Mouse (Mus musculus) limb, embryonic 14.5 days (tissue): ENCODE measurements around the gene Cldn14. TPM values are rescaled to one million over a fixed set of nuclear protein-coding genes. Genes with fewer than 3 reads are reported as not detected.

Source experiments
- ATAC-seq: fragments of 200-750 bp; cut with Nextera tagmentation; 2 replicates; pipeline ENCODE4 v1.8.0; 2017; ENCODE audit warnings: low read depth, moderate number of reproducible peaks, moderate TSS enrichment; ENCODE audit not compliant: low FRiP score
- DNase-seq: peaks from one replicate; pipeline ENCODE4 v3.0.0-alpha.2; 2015; ENCODE audit warnings: low spot score
- H3K27ac ChIP-seq: fragments of 300-500 bp; sonication (generic); replicated peaks from 2 replicates; pipeline ENCODE4 v1.5.1; 2014; ENCODE audit warnings: low read depth, mild to moderate bottlenecking, low read length, moderate library complexity, mixed read lengths
- H3K27me3 ChIP-seq: fragments of 300-500 bp; sonication (generic); 2 replicates; pipeline ENCODE4 v1.6.1; 2014; ENCODE audit warnings: low read length, mixed read lengths; ENCODE audit not compliant: control insufficient read depth, insufficient read depth
- H3K36me3 ChIP-seq: fragments of 300-500 bp; sonication (generic); 2 replicates; pipeline ENCODE4 v1.6.1; 2014; ENCODE audit warnings: mild to moderate bottlenecking, low read length, moderate library complexity, mixed read lengths; ENCODE audit not compliant: control insufficient read depth, insufficient read depth
- H3K4me1 ChIP-seq: fragments of 300-500 bp; sonication (generic); 2 replicates; pipeline ENCODE4 v1.6.1; 2014; ENCODE audit warnings: antibody characterized with exemption, low read length, mixed read lengths; ENCODE audit not compliant: control insufficient read depth, insufficient read depth
- H3K4me2 ChIP-seq: fragments of 300-500 bp; sonication (generic); replicated peaks from 2 replicates; pipeline ENCODE4 v1.6.1; 2014; ENCODE audit warnings: low read depth, mild to moderate bottlenecking, low read length, moderate library complexity; ENCODE audit not compliant: severe bottlenecking
- H3K4me3 ChIP-seq: fragments of 300-500 bp; sonication (generic); replicated peaks from 2 replicates; pipeline ENCODE4 v1.5.1; 2014; ENCODE audit warnings: low read length
- H3K9ac ChIP-seq: fragments of 300-500 bp; sonication (generic); 2 replicates; pipeline ENCODE4 v1.6.1; 2014; ENCODE audit warnings: mild to moderate bottlenecking, low read depth, low read length, moderate library complexity; ENCODE audit not compliant: severe bottlenecking
- H3K9me3 ChIP-seq: fragments of 300-500 bp; sonication (generic); 2 replicates; pipeline ENCODE4 v1.6.1; 2016; ENCODE audit warnings: low read length; ENCODE audit not compliant: control insufficient read depth
- POLR2A ChIP-seq: fragments of 200-500 bp; IDR thresholded peaks from 2 replicates; pipeline ENCODE4 v1.8.0; 2012; ENCODE audit warnings: inconsistent platforms, mild to moderate bottlenecking, moderate library complexity, borderline replicate concordance; ENCODE audit not compliant: insufficient read depth, insufficient read length; ENCODE audit errors: extremely low read depth
- WGBS: fragments of 180-500 bp; shearing (Covaris S2); extraction: QIAGEN DNeasy Blood & Tissue Kit; methylation state at CpG from one replicate; pipeline ENCODE4 v1.1.7; 2014; 5-methylcytosine and 5-hydroxymethylcytosine counted together
- polyA plus RNA-seq, 2 experiments: library from polyadenylated mRNA; depleted of rRNA in 1 of 2; stranded (reverse) in 1 of 2; unstranded in 1 of 2; fragments of >200 nt; fragmentation: Nextera tagmentation in 1 of 2; extraction: Ambion mirVana in 1 of 2; gene quantifications; 2 replicates each; pipeline versions ENCODE4 v1.2.1 to v1.2.3; 2012 to 2014

Gene Cldn14
- polyA plus RNA-seq, 2 experiments, result not detected

GRCm38 (mm10) chr16:93977587-93977986 is 31.1 kb downstream of the Cldn14 start:
- WGBS, result 89% methylated on average over 6 of the region's 6 CpGs
- no peak overlapping the region for H3K27ac ChIP-seq
- ATAC-seq (no peak), DNase-seq (no peak)
- TF ChIP-seq POLR2A, result no peak
- no peak overlapping the region for H3K9ac ChIP-seq
- peaks cover 9% of the 10 kb centered on the region; the same call in 1 of the 2 replicates for H3K4me1 ChIP-seq
- H3K4me2 ChIP-seq, result no peak overlapping the region
- no peaks in the 10 kb centered on the region for H3K9me3 ChIP-seq
- H3K4me3 ChIP-seq, result no peak overlapping the region
- H3K27me3 ChIP-seq, result no peaks in the 10 kb centered on the region
- H3K36me3 ChIP-seq, result no peaks in the 10 kb centered on the region

- Histone ChIP-seq H3K4me2 (no peak overlapping the region), H3K36me3 (no peaks in the 10 kb centered on the region), H3K9me3 (no peaks in the 10 kb centered on the region), H3K9ac (no peak overlapping the region), H3K4me3 (no peak overlapping the region), H3K27me3 (no peaks in the 10 kb centered on the region), H3K4me1 (peaks cover 9% of the 10 kb centered on the region; the same call in 1 of the 2 replicates), H3K27ac (no peak overlapping the region)
- no peak for TF ChIP-seq POLR2A
- ATAC-seq (no peak), DNase-seq (no peak)
- WGBS, result 45% methylated on average over 3 of the region's 3 CpGs
These were observed 31.7 kb downstream of the Cldn14 start for GRCm38 (mm10) chr16:93976907-93977306.

- ATAC-seq, result no peak
- Histone ChIP-seq H3K9me3 (no peaks in the 10 kb centered on the region), H3K36me3 (no peaks in the 10 kb centered on the region), H3K9ac (no peak overlapping the region), H3K4me3 (no peak overlapping the region), H3K4me1 (no peaks in the 10 kb centered on the region), H3K27me3 (no peaks in the 10 kb centered on the region), H3K27ac (no peak overlapping the region), H3K4me2 (no peak overlapping the region)
- TF ChIP-seq POLR2A, result no peak
- DNase-seq, result no peak
- WGBS, result 83% methylated on average over 12 of the region's 12 CpGs
These were observed 33.2 kb downstream of the Cldn14 start for GRCm38 (mm10) chr16:93975430-93975829.

GRCm38 (mm10) chr16:93974278-93974677 is 34.4 kb downstream of the Cldn14 start:
- Histone ChIP-seq H3K9ac (no peak overlapping the region), H3K4me1 (no peaks in the 10 kb centered on the region), H3K4me2 (peak overlapping the region; percentile 41; the same call in 1 of the 2 replicates), H3K9me3 (no peaks in the 10 kb centered on the region), H3K4me3 (no peak overlapping the region), H3K36me3 (no peaks in the 10 kb centered on the region), H3K27me3 (no peaks in the 10 kb centered on the region), H3K27ac (no peak overlapping the region)
- WGBS, result 64% methylated on average over 8 of the region's 8 CpGs
- no peak for TF ChIP-seq POLR2A
- DNase-seq, result no peak
- ATAC-seq, result no peak

GRCm38 (mm10) chr16:93973554-93973953 is 35.1 kb downstream of the Cldn14 start:
- Histone ChIP-seq H3K4me2 (peak overlapping the region; percentile 41), H3K9ac (peak overlapping the region; percentile 36; the same call in 1 of the 2 replicates), H3K27ac (no peak overlapping the region), H3K36me3 (no peaks in the 10 kb centered on the region), H3K9me3 (no peaks in the 10 kb centered on the region), H3K27me3 (no peaks in the 10 kb centered on the region), H3K4me1 (no peaks in the 10 kb centered on the region), H3K4me3 (peak overlapping the region; percentile 15; the same call in 1 of the 2 replicates)
- peak; percentile 22 for DNase-seq
- 0 out of 2 replicates have a peak, but pooled peaks have one; percentile 37 for ATAC-seq
- WGBS, result 46% methylated on average over 5 of the region's 5 CpGs
- TF ChIP-seq POLR2A, result no peak

GRCm38 (mm10) chr16:93973123-93973522 is 35.5 kb downstream of the Cldn14 start:
- ATAC-seq (no peak), DNase-seq (no peak)
- H3K27me3 ChIP-seq, result no peaks in the 10 kb centered on the region
- no peaks in the 10 kb centered on the region for H3K4me1 ChIP-seq
- H3K9ac ChIP-seq, result peak overlapping the region; percentile 36; the same call in 1 of the 2 replicates
- TF ChIP-seq POLR2A, result no peak
- no peaks in the 10 kb centered on the region for H3K9me3 ChIP-seq
- H3K4me2 ChIP-seq, result peak overlapping the region; percentile 41
- H3K36me3 ChIP-seq, result no peaks in the 10 kb centered on the region
- no peak overlapping the region for H3K27ac ChIP-seq
- 31% methylated on average over 10 of the region's 10 CpGs for WGBS
- H3K4me3 ChIP-seq, result peak overlapping the region; percentile 15; the same call in 1 of the 2 replicates
